Comparison of ENCODE assay signal across 15 mouse cellular contexts in the genomic region with DNA sequence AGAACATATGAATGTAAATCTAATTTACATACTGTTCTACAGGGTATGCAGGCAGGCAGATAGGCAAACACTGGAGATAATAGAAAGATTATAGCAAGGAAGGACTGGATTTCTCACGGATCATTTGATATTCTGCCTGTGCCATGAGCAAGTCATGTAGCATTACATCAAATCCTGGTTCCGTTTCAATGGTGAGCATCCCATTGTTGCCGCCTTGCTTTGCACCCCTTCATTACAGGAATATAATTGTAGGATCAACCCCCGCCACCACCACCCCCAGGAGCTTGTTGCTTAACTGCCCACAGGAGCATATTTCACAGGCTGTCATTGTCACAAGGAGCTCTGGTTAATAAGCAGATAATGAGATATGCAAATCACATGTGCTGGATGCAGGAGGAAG.
"Had no signal": no experiment of that assay in that cellular context is flagged by ENCODE, and none has a peak within 500 bp of the region (broad histone marks: within the 10 kb centered on the region; RNA-seq: fewer than 3 reads in every experiment).

No protein-coding gene starts in this region.

- H3K4me3 ChIP-seq: layer of hippocampus, adult 2 months; limb, embryonic 15.5 days; liver, embryonic 12.5 days; lung, embryonic 15.5 days; megakaryocyte, embryonic 14.5 days; myocyte; neural tube, embryonic 15.5 days had no signal

- H3K36me3 ChIP-seq: limb, embryonic 15.5 days; liver, embryonic 12.5 days; lung, embryonic 15.5 days; neural tube, embryonic 15.5 days had no signal

- DNase-seq: kidney, adult 11 months; kidney, adult 9 months; kidney, postnatal 10 days; kidney, postnatal 4 days; lung, postnatal 14 days; right cerebral cortex, postnatal 14 days; thymus, postnatal 36 days had no signal

- H3K9ac ChIP-seq: limb, embryonic 15.5 days; liver, embryonic 12.5 days; lung, embryonic 15.5 days; neural tube, embryonic 15.5 days had no signal

- H3K27me3 ChIP-seq: limb, embryonic 15.5 days; liver, embryonic 12.5 days; lung, embryonic 15.5 days; megakaryocyte, embryonic 14.5 days; neural tube, embryonic 15.5 days had no signal

- H3K4me2 ChIP-seq: limb, embryonic 15.5 days; liver, embryonic 12.5 days; lung, embryonic 15.5 days; neural tube, embryonic 15.5 days had no signal

- H3K9me3 ChIP-seq: limb, embryonic 15.5 days; liver, embryonic 12.5 days; lung, embryonic 15.5 days; neural tube, embryonic 15.5 days had no signal

- H3K27ac ChIP-seq: layer of hippocampus, adult 2 months; limb, embryonic 15.5 days; liver, embryonic 12.5 days; lung, embryonic 15.5 days; macrophage; neural tube, embryonic 15.5 days had no signal

- H3K4me1 ChIP-seq: limb, embryonic 15.5 days; liver, embryonic 12.5 days; lung, embryonic 15.5 days; megakaryocyte, embryonic 14.5 days had no signal

- ATAC-seq: liver, embryonic 12.5 days had no signal
